Mouse (Mus musculus) brain, embryonic 14.5 days (tissue): ENCODE data around the gene Fads2.

Experiments used
- CTCF ChIP-seq: fragments of 200-500 bp; IDR thresholded peaks from 2 replicates; pipeline ENCODE4 v1.5.1; 2012; ENCODE audit warnings: inconsistent platforms, mild to moderate bottlenecking, moderate library complexity, borderline replicate concordance; ENCODE audit not compliant: insufficient read depth, insufficient read length; ENCODE audit errors: extremely low read depth
- POLR2A ChIP-seq: fragments of 200-500 bp; IDR thresholded peaks from 2 replicates; pipeline ENCODE4 v1.6.1; 2012; ENCODE audit warnings: mild to moderate bottlenecking, inconsistent platforms, borderline replicate concordance; ENCODE audit not compliant: poor library complexity, insufficient read depth, insufficient read length, severe bottlenecking; ENCODE audit errors: extremely low read depth

DNA sequence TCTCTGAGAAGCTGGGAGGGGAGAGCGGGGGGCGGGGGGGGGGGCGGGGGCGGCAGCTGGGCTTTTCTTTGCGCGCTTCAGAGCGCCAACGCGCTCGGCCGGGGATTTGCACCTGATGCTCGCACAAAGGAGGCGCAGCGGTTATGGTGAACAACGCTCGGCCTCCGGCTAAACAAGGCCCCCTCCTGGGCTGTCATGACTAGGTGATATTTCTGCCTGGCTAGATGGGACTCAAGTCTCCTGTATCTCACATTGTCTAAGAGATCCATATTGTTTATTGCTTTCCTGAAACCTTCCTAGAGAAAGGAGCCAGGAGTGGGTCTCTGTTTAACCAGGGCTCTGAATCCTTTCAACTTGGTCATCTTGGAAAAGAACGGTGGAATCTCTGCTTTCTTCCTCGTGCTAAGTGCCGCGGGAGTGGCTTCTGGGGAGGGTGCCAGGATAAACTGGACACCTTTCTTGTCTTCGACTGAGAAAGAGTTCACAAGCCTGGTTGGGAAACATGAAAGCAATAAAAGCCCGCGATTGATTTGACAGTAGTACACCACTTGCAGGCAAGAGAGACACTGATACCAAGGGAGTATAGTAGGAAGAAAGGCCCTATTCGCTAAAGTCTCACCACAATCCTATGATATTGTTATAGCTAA lies 631 bp upstream of the Fads2 start:
- TF ChIP-seq POLR2A = peak; percentile 34; the same call in 1 of the 2 replicates
- TF ChIP-seq CTCF = no peak
